Mouse (Mus musculus) limb, embryonic 11.5 days (tissue): Measurements from ENCODE around the gene Rbfox3. TPM values are rescaled to one million over a fixed set of nuclear protein-coding genes. Genes with fewer than 3 reads are reported as not detected.

Source experiments
- ATAC-seq: fragments of 200-750 bp; cut with Nextera tagmentation; 2 replicates; pipeline ENCODE4 v1.8.0; 2017; ENCODE audit warnings: low read depth; ENCODE audit not compliant: insufficient number of reproducible peaks, low FRiP score, low TSS enrichment
- DNase-seq: peaks from one replicate; pipeline ENCODE4 v3.0.0-alpha.2; 2015; ENCODE audit warnings: low spot score
- H3K27ac ChIP-seq: fragments of 300-500 bp; sonication (generic); replicated peaks from 2 replicates; pipeline ENCODE4 v1.5.1; 2014; ENCODE audit warnings: low read depth, mild to moderate bottlenecking, low read length
- H3K27me3 ChIP-seq: fragments of 300-500 bp; sonication (generic); 2 replicates; pipeline ENCODE4 v1.6.1; 2014; ENCODE audit warnings: mild to moderate bottlenecking, low read length, mixed read lengths; ENCODE audit not compliant: control insufficient read depth, insufficient read depth
- H3K36me3 ChIP-seq: fragments of 300-500 bp; sonication (generic); 2 replicates; pipeline ENCODE4 v1.6.1; 2014; ENCODE audit warnings: mild to moderate bottlenecking, low read length, moderate library complexity, mixed read lengths; ENCODE audit not compliant: control insufficient read depth, insufficient read depth
- H3K4me1 ChIP-seq: fragments of 300-500 bp; sonication (generic); 2 replicates; pipeline ENCODE4 v1.6.1; 2014; ENCODE audit warnings: low read length, mixed read lengths; ENCODE audit not compliant: control insufficient read depth, insufficient read depth
- H3K4me2 ChIP-seq: fragments of 300-500 bp; sonication (generic); 2 replicates; pipeline ENCODE4 v1.6.1; 2014; ENCODE audit warnings: low read depth, mild to moderate bottlenecking, moderate library complexity; ENCODE audit not compliant: severe bottlenecking
- H3K4me3 ChIP-seq: fragments of 300-500 bp; sonication (generic); 2 replicates; pipeline ENCODE4 v1.5.1; 2014; ENCODE audit warnings: low read depth, low read length
- H3K9ac ChIP-seq: fragments of 300-500 bp; sonication (generic); 2 replicates; pipeline ENCODE4 v1.6.1; 2014; ENCODE audit warnings: mild to moderate bottlenecking, low read length
- H3K9me3 ChIP-seq: fragments of 300-500 bp; sonication (generic); 2 replicates; pipeline ENCODE4 v1.6.1; 2016; ENCODE audit warnings: low read length; ENCODE audit not compliant: control insufficient read depth
- WGBS: fragments of 180-500 bp; shearing (Covaris S2); extraction: QIAGEN DNeasy Blood & Tissue Kit; methylation state at CpG from one replicate; pipeline ENCODE4 v1.1.7; 2014; 5-methylcytosine and 5-hydroxymethylcytosine counted together
- polyA plus RNA-seq: library from polyadenylated mRNA; unstranded; fragments of >200 nt; fragmentation: Nextera tagmentation; extraction: Ambion mirVana; gene quantifications from 2 replicates; pipeline ENCODE4 v1.2.1, GENCODE M21; 2014

The Rbfox3 gene
- polyA plus RNA-seq, 1 experiment from 2014 or later, result 1.9 TPM

- H3K36me3 ChIP-seq, result no peaks in the 10 kb centered on the region
- DNase-seq (peak; percentile 68), ATAC-seq (peak; percentile 3; the same call in 1 of the 2 replicates)
- H3K4me1 ChIP-seq, result peaks cover 30% of the 10 kb centered on the region
- H3K4me2 ChIP-seq, result peak overlapping the region; percentile 99
- peaks cover 41% of the 10 kb centered on the region for H3K27me3 ChIP-seq
- H3K4me3 ChIP-seq, result peak overlapping the region; percentile 53
- under 1% methylated on average over 47 of the region's 90 CpGs for WGBS
- no peaks in the 10 kb centered on the region for H3K9me3 ChIP-seq
- H3K27ac ChIP-seq, result no peak overlapping the region
- H3K9ac ChIP-seq, result peak overlapping the region; percentile 56
Observed at GRCm38 (mm10) chr11:118908981-118909813, 2.2 kb downstream of the Rbfox3 start.

- H3K4me2 ChIP-seq, result peak overlapping the region; percentile 99
- DNase-seq (peak; percentile 62), ATAC-seq (no peak)
- H3K9me3 ChIP-seq, result no peaks in the 10 kb centered on the region
- 0 out of 2 replicates have a peak overlapping the region, but pooled peaks have one; percentile 36 for H3K27ac ChIP-seq
- peak overlapping the region; percentile 56 for H3K9ac ChIP-seq
- under 1% methylated on average over 36 of the region's 52 CpGs for WGBS
- H3K27me3 ChIP-seq, result peaks cover 41% of the 10 kb centered on the region
- peak overlapping the region; percentile 53 for H3K4me3 ChIP-seq
- H3K36me3 ChIP-seq, result no peaks in the 10 kb centered on the region
- H3K4me1 ChIP-seq, result peaks cover 30% of the 10 kb centered on the region
Observed at GRCm38 (mm10) chr11:118908431-118908980, 2.9 kb downstream of the Rbfox3 start.

GRCm38 (mm10) chr11:118907471-118908401, 3.7 kb downstream of the Rbfox3 start:
- peaks cover 41% of the 10 kb centered on the region for H3K27me3 ChIP-seq
- no peak overlapping the region; the same call in 1 of the 2 replicates for H3K9ac ChIP-seq
- H3K4me1 ChIP-seq, result peaks cover 30% of the 10 kb centered on the region
- H3K27ac ChIP-seq, result no peak overlapping the region
- DNase-seq, result peak; percentile 57
- no peaks in the 10 kb centered on the region for H3K36me3 ChIP-seq
- WGBS, result 1% methylated on average over 43 of the region's 43 CpGs
- H3K4me3 ChIP-seq, result peak overlapping the region; percentile 53
- H3K9me3 ChIP-seq, result no peaks in the 10 kb centered on the region
- peak overlapping the region; percentile 99 for H3K4me2 ChIP-seq
- ATAC-seq, result no peak

DNA sequence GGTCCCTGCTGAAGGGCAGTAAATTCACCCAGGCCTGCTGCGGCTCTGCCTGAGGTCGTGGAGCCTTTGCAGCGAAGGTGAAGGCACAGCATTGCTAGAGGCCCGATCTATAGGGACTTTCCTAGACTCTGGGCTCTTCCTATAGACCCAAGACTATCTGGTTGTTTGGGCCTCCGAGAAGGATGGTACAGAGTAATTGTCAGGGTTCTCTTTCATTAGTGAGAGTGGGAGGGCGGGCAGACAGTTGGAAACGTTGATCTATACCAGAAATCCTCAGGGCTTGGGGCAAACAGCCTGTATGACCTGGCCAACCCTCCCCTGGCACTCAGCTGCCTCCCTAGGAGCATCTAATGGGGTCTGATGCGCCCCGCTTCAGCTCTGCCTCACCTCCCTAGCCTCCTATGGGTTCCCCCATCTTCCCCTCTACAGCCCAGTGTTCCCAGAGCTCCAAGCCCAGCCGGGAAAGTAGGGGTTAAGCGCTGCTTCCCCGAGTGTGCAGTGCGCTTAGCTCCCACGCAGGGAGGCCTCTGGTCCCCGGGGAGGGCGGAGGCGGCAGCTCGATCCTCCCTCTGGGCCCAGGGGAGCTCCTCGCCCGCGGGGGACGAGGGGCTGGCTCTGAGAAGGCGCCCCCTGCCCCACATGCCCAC, 4.5 kb downstream of the Rbfox3 start:
- ATAC-seq (no peak), DNase-seq (no peak)
- H3K9me3 ChIP-seq, result no peaks in the 10 kb centered on the region
- no peaks in the 10 kb centered on the region for H3K36me3 ChIP-seq
- no peak overlapping the region for H3K27ac ChIP-seq
- H3K4me3 ChIP-seq, result peak overlapping the region; percentile 10; the same call in 1 of the 2 replicates
- peaks cover 30% of the 10 kb centered on the region for H3K4me1 ChIP-seq
- H3K9ac ChIP-seq, result no peak overlapping the region
- H3K4me2 ChIP-seq, result peak overlapping the region; percentile 37
- peaks cover 41% of the 10 kb centered on the region for H3K27me3 ChIP-seq
- 6% methylated on average over 23 of the region's 23 CpGs for WGBS

DNA sequence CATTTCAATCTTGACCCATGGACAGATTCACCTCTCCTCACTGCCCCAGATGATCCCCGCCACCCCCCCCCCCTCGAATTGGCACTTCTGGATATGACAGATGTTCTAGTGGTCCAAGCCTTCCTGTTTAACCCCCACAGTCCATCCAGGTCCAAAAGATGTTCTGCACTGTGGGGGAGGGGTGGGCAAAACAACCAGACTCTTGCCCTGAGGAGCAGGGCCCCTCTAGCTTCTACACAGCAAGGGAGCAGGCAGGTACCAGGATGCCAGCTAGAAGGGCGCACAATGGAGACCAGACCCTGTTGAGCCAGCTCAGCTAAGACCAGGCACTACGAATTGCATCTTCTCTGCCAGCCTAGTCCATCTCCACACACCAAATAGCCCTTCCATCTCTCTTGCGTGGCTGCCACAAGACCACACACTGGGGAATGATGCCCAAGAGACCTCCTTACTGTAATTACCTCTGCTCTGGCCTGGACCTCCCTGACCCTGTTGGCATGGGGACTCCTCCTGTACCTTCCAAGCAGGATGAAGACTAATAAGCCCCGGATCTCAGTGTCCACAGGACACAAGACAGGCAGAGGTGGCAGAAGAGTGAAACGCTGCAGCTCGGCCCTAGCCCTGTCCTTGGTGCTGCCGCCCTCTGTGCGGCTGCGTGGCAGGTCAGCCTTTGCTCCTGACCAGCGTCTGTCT, 5.1 kb downstream of the Rbfox3 start:
- peaks cover 30% of the 10 kb centered on the region for H3K4me1 ChIP-seq
- H3K36me3 ChIP-seq, result no peaks in the 10 kb centered on the region
- ATAC-seq, result no peak
- H3K9ac ChIP-seq, result no peak overlapping the region
- 24% methylated on average over 12 of the region's 12 CpGs for WGBS
- no peaks in the 10 kb centered on the region for H3K9me3 ChIP-seq
- peak; percentile 68 for DNase-seq
- no peak overlapping the region for H3K4me2 ChIP-seq
- H3K27ac ChIP-seq, result no peak overlapping the region
- no peak overlapping the region for H3K4me3 ChIP-seq
- H3K27me3 ChIP-seq, result peaks cover 41% of the 10 kb centered on the region

DNA sequence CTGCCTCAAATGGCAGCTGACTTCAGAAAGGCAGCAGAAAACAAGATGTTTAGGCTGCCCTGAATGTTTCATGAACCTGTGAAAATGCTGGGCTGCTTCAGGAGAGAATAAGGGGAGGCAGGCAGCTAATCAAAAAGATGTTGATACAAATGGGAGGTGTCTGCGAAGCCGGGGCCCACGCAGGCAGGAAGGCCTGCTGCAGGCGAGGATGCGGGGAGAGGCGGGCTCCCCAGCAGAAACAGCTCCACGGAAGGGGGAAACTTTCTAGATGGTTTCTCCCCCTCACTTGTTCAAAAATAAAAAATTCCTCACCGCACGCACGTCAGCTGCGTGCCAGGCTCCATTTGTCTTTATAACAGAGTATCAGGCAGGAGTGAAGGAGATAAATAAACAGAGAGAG, 5.7 kb downstream of the Rbfox3 start:
- Histone ChIP-seq H3K4me2 (no peak overlapping the region), H3K9ac (no peak overlapping the region), H3K27ac (no peak overlapping the region), H3K4me3 (no peak overlapping the region), H3K4me1 (peaks cover 30% of the 10 kb centered on the region), H3K36me3 (no peaks in the 10 kb centered on the region), H3K27me3 (peaks cover 38% of the 10 kb centered on the region), H3K9me3 (no peaks in the 10 kb centered on the region)
- DNase-seq (no peak), ATAC-seq (no peak)
- WGBS, result 61% methylated on average over 11 of the region's 11 CpGs

DNA sequence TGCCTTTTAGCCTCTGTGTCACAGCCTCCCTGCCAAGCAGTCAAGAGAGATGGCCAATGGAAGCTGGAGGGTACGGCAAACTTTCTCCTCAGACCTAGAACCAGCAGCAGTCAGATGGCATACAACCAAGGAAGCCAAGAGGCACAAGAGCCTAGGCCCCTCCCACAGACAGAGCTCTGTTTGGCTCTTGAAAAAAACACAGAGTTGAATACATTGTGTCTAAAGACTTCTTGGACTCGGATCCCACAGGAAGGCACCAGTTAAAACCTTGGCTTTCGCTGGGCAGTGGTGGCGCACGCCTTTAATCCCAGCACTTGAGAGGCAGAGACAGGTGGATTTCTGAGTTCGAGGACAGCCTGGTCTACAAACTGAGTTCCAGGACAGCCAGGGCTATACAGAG, 7.1 kb downstream of the Rbfox3 start:
- 95% methylated on average over 6 of the region's 6 CpGs for WGBS
- DNase-seq (no peak), ATAC-seq (no peak)
- no peaks in the 10 kb centered on the region for H3K9me3 ChIP-seq
- no peak overlapping the region for H3K27ac ChIP-seq
- peaks cover 27% of the 10 kb centered on the region for H3K4me1 ChIP-seq
- no peaks in the 10 kb centered on the region for H3K36me3 ChIP-seq
- no peak overlapping the region for H3K9ac ChIP-seq
- H3K27me3 ChIP-seq, result peaks cover 31% of the 10 kb centered on the region
- H3K4me3 ChIP-seq, result no peak overlapping the region
- no peak overlapping the region for H3K4me2 ChIP-seq
